Mouse (Mus musculus): ENCODE measurements around the gene Ssc5d.
A peak's percentile ranks its signal among the peaks of the same experiment; 100 is the strongest.

The Ssc5d gene

DNA sequence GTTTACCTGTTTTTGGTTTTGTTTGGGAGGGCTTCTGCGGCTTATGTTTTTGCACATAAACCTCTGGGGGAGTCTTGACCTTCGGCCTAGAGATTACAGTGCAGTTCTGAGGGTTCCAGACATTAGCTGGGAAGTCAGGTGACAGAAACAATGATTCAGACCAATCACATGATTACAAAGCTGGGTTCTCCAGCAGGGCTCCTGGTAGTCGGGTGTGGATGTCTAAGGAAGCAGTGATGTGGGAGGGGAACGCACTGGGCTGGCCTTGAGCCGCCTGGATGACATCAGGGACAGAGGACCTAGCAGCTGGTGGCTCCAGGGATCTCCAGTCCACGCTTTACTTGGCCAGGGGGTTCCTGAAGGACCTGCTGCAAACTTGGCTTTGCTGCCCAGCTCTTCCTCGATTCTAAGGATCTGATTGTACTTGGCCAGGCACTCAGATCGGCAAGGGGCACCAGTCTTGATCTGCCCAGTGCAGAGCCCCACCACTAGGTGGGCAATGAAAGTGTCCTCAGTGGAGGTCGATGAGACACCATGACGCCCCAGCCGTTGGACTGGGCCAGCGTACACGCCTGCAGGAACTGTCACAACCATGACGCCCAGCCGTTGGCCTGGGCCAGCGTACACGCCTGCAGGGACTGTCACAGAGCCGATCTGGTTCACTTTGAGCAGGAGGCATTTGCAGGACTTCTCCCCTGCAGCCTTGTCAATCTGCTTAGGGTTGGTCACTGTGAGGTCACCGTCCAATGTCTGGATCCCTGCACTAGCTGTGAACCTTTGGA lies 25.2 kb downstream of the Ssc5d start:
- DNase-seq, result no peak

DNA sequence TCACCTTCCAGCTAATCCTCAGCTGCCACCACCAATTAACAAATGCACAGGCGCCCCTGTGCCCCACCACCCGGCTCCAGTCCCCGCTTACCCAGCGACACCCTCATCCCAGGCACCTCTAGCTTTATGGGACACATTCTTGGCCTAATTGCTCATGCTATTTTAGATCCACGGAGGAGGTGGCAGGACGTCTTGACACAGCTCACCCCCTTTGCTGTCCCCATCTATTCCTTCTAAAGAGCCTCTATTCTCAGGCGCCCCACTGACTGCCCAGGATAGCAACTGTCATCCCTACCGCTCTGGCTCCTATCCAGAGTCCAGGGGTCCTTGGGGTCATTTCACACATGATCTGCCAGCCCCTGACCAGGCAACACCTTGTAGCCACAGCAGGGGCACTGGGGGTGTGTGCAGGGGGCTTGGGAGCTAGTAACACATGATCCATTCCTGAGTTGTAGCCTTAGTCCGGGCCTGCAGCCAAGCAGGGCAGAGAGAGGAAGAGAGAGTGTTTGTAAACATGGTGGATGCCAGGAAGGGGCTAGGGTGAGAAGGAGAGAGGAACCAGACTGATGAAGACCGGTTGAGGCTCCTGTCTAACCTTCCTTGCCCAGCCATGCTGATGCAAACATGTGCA lies 28.3 kb downstream of the Ssc5d start:
- DNase-seq, result no peak

DNA sequence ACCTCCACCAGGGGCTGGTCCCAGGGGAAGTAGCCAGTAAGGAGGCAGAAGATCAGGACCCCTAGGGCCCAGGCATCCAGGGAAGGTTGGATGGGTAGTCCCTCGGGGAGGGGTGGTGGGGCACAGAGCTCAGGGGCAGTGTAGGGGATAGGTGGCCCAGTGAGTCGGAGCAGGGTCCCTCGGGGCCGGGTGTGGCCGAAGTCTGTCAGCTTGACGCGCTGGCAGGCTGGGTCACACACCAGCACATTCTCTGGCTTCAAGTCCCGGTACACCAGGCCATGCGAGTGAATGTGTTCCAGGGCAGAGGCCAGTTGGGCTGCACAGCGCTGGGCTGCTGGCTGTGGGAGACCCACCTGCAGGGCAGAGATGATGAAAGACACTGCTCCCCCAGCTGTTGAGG lies 31.8 kb downstream of the Ssc5d start:
- DNase-seq, result no peak

DNA sequence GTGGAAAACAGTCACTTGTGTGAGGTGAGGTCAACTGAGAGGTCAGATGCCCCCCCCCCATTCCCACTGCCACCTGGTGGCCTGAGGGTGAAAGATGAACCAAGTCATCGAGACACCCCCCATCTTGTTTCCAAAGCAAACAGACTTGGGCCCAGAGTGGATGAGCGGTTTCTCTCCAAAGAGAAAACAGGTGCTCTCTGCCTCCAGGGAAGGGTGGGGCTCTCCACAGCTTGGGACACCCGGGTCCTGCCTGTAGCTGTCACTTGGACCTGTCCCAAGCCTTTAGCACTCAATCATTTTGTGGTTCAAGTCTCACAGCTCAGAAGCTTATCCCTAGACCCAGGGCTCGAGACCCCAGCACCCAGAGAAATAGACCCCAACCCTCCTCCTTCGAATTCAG lies 37.9 kb downstream of the Ssc5d start:
- DNase-seq, result no peak

GRCm38 (mm10) chr7:4964272-4964671 lies 38.7 kb downstream of the Ssc5d start, which contains the start of gene Sbk2:
Sbk2 (minus strand) TSS chr7:4964406.
- peak; percentile 91 for DNase-seq

GRCm38 (mm10) chr7:4964988-4965387 lies 39.4 kb downstream of the Ssc5d start:
- DNase-seq, result no peak

- no peak for DNase-seq
Measured at GRCm38 (mm10) chr7:4971068-4971467, 45.5 kb downstream of the Ssc5d start, which contains the start of gene Sbk3. Sbk3 (minus strand) TSS chr7:4971168.

DNA sequence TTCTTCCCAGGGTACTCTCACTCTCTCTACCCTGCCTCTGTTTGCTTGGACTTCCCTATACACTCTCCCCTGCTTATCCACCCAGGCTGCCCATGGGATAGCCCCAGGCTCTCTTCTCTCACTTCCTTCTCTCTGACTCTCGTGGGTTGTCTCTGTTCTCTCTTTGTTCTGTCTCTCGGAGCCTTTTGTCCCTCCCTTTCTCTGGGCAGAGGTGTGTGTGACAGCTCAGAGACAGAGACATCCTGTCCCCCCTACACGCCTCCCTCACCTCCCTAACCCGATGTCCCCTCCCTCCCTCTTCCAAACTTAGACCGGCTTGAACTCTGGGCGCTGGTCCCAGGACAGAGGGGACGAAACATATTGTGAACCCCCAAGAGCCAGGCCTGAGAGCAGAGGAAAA lies 46.1 kb downstream of the Ssc5d start:
- no peak for DNase-seq

DNA sequence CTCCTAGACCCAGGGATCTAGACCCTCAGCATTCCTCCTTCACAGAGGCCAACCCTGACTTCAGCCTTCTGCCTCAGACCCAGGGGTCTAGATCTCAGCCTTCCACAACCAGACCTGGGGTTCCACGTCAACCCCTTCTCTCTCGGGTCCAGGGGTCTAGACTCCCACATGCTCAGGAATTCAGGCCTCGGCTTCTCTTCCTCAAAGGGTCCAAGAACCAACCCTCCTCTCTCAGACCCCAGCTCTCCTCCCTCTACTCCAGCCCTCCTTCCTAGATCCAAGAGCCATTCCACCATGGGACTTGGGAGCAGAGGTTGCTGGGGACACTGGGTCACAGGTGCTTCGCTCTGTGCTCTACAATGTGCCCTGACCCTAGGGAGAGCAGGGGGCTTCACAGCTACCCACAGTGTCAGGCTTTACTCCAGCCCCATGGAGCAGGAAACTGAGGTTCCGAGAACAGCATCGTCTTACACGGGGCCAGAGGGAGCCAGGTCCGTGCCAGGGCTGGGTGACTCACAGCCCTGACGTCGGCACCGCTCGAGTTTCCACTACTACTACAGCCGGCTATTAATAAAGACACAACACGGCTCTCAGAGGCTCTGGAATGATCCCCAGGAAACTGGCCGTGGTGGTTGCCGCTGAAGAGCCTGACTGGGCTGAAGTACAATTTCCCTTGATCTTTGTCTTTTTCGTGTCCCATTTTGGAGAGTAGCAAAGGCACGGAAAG lies 46.9 kb downstream of the Ssc5d start:
- DNase-seq, result no peak

DNA sequence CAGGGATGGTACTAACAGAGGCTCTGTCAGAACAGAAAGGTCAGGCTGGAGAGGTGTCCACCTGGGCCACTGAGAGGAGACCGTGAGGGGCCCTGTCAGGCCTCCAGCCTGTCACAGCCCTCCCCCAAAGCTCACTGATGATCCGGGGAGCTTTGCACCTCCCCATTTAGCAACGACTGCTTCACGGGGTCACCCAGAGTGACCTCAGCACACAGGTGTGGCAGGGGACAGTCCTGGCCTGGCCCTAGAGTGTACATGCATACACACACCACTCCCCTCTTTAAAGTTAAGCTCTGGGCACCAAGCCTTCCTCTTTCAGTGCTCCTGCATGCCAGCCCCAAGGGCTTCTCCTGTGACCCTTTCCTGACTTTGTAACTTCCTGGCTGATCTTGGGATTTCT lies 49.9 kb downstream of the Ssc5d start:
- DNase-seq, result no peak

- DNase-seq, result no peak
Measured at GRCm38 (mm10) chr7:4976832-4977231, 51.2 kb downstream of the Ssc5d start.

GRCm38 (mm10) chr7:4988250-4988649 lies 62.7 kb downstream of the Ssc5d start:
- no peak for DNase-seq

GRCm38 (mm10) chr7:4993347-4993998 lies 67.9 kb downstream of the Ssc5d start:
- DNase-seq, result peak; percentile 13

- no peak for DNase-seq
Measured at GRCm38 (mm10) chr7:4993999-4994788, 68.6 kb downstream of the Ssc5d start.

Data from thymus, postnatal 14 days (tissue).